Mouse (Mus musculus) hindbrain, embryonic 14.5 days (tissue): ENCODE measurements around the gene Tex9. TPM values are rescaled to one million over a fixed set of nuclear protein-coding genes. Genes with fewer than 3 reads are reported as not detected.

ENCODE experiments used
- ATAC-seq: fragments of 200-750 bp; cut with Nextera tagmentation; 2 replicates; pipeline ENCODE4 v1.8.0; 2017; ENCODE audit warnings: moderate number of reproducible peaks, mild to moderate bottlenecking, moderate TSS enrichment, moderate library complexity; ENCODE audit not compliant: low FRiP score
- DNase-seq: peaks from one replicate; pipeline ENCODE4 v3.0.0-alpha.2; 2015; ENCODE audit warnings: low spot score
- H3K27ac ChIP-seq: fragments of 300-500 bp; sonication (generic); 2 replicates; pipeline ENCODE4 v1.5.1; 2014; ENCODE audit warnings: mild to moderate bottlenecking, moderate library complexity
- H3K27me3 ChIP-seq: fragments of 300-500 bp; sonication (generic); 2 replicates; pipeline ENCODE4 v1.6.1; 2014; ENCODE audit warnings: mild to moderate bottlenecking, low read length, mixed read lengths; ENCODE audit not compliant: control insufficient read depth, insufficient read depth
- H3K36me3 ChIP-seq: fragments of 300-500 bp; sonication (generic); replicated peaks from 2 replicates; pipeline ENCODE4 v1.6.1; 2014; ENCODE audit not compliant: control insufficient read depth, insufficient read depth
- H3K4me1 ChIP-seq: fragments of 300-500 bp; sonication (generic); replicated peaks from 2 replicates; pipeline ENCODE4 v1.6.1; 2014; ENCODE audit warnings: antibody characterized with exemption, low read length, mixed read lengths; ENCODE audit not compliant: control insufficient read depth, insufficient read depth
- H3K4me2 ChIP-seq: fragments of 300-500 bp; sonication (generic); replicated peaks from 2 replicates; pipeline ENCODE4 v1.6.1; 2014; ENCODE audit warnings: mild to moderate bottlenecking, moderate library complexity
- H3K4me3 ChIP-seq: fragments of 300-500 bp; sonication (generic); replicated peaks from 2 replicates; pipeline ENCODE4 v1.5.1; 2014; ENCODE audit warnings: mild to moderate bottlenecking, low read length
- H3K9ac ChIP-seq: fragments of 300-500 bp; sonication (generic); 2 replicates; pipeline ENCODE4 v1.6.1; 2014
- H3K9me3 ChIP-seq: fragments of 300-500 bp; sonication (generic); 2 replicates; pipeline ENCODE4 v1.6.1; 2016; ENCODE audit warnings: low read length; ENCODE audit not compliant: control insufficient read depth
- WGBS: fragments of 180-500 bp; shearing (Covaris S2); extraction: QIAGEN DNeasy Blood & Tissue Kit; methylation state at CpG from one replicate; pipeline ENCODE4 v1.1.7; 2014; 5-methylcytosine and 5-hydroxymethylcytosine counted together
- polyA plus RNA-seq: library from polyadenylated mRNA; unstranded; fragments of >200 nt; fragmentation: Nextera tagmentation; extraction: Ambion mirVana; gene quantifications from 2 replicates; pipeline ENCODE4 v1.2.1, GENCODE M21; 2014

Tex9 gene
- polyA plus RNA-seq, 1 experiment from 2014 or later: 35.9 TPM

- Histone ChIP-seq H3K27me3 (no peaks in the 10 kb centered on the region), H3K36me3 (no peaks in the 10 kb centered on the region), H3K27ac (no peak overlapping the region), H3K4me1 (peaks cover 14% of the 10 kb centered on the region), H3K4me3 (no peak overlapping the region), H3K9me3 (no peaks in the 10 kb centered on the region), H3K4me2 (no peak overlapping the region), H3K9ac (no peak overlapping the region)
- WGBS: 95% methylated on average over 2 of the region's 2 CpGs
- DNase-seq (no peak), ATAC-seq (no peak)
Measured at GRCm38 (mm10) chr9:72493465-72493864, 1.5 kb upstream of the Tex9 start.

GRCm38 (mm10) chr9:72491559-72492193 lies 336 bp downstream of the Tex9 start:
- peak; percentile 94 for ATAC-seq

GRCm38 (mm10) chr9:72489131-72489530 lies 2.9 kb downstream of the Tex9 start:
- H3K36me3 ChIP-seq: peaks cover 21% of the 10 kb centered on the region
- H3K9ac ChIP-seq: no peak overlapping the region
- no peak overlapping the region for H3K4me3 ChIP-seq
- DNase-seq (no peak), ATAC-seq (no peak)
- H3K4me2 ChIP-seq: no peak overlapping the region
- no peaks in the 10 kb centered on the region for H3K27me3 ChIP-seq
- WGBS: 96% methylated on average over 5 of the region's 5 CpGs
- H3K9me3 ChIP-seq: no peaks in the 10 kb centered on the region
- H3K4me1 ChIP-seq: peaks cover 14% of the 10 kb centered on the region
- no peak overlapping the region for H3K27ac ChIP-seq

More at GRCm38 (mm10) chr9:72491559-72492193, 336 bp downstream of the Tex9 start:
- peaks cover 14% of the 10 kb centered on the region for H3K4me1 ChIP-seq
- peak overlapping the region; percentile 79 for H3K9ac ChIP-seq
- peak overlapping the region; percentile 89 for H3K27ac ChIP-seq
- peak; percentile 92 for DNase-seq
- 0 out of 2 replicates have a peak, but pooled peaks cover 5% of the 10 kb centered on the region for H3K36me3 ChIP-seq
- no peaks in the 10 kb centered on the region for H3K27me3 ChIP-seq
- H3K4me2 ChIP-seq: peak overlapping the region; percentile 71
- no peaks in the 10 kb centered on the region for H3K9me3 ChIP-seq
- under 1% methylated on average over 32 of the region's 32 CpGs for WGBS
- H3K4me3 ChIP-seq: peak overlapping the region; percentile 63

- Histone ChIP-seq H3K4me3 (no peak overlapping the region), H3K9me3 (no peaks in the 10 kb centered on the region), H3K27me3 (no peaks in the 10 kb centered on the region), H3K4me1 (peaks cover 14% of the 10 kb centered on the region), H3K36me3 (peaks cover 25% of the 10 kb centered on the region), H3K27ac (no peak overlapping the region), H3K9ac (no peak overlapping the region), H3K4me2 (no peak overlapping the region)
- ATAC-seq (no peak), DNase-seq (no peak)
Measured at GRCm38 (mm10) chr9:72488523-72488922, 3.5 kb downstream of the Tex9 start.

GRCm38 (mm10) chr9:72479276-72479675 lies 12.7 kb downstream of the Tex9 start:
- peaks cover 32% of the 10 kb centered on the region for H3K36me3 ChIP-seq
- WGBS: 78% methylated on average over 1 of the region's 1 CpGs

GRCm38 (mm10) chr9:72477306-72477705 lies 14.7 kb downstream of the Tex9 start:
- Histone ChIP-seq H3K4me2 (no peak overlapping the region), H3K27me3 (no peaks in the 10 kb centered on the region), H3K27ac (no peak overlapping the region), H3K36me3 (peaks cover 33% of the 10 kb centered on the region), H3K4me1 (no peaks in the 10 kb centered on the region), H3K9me3 (no peaks in the 10 kb centered on the region), H3K9ac (no peak overlapping the region), H3K4me3 (no peak overlapping the region)
- 70% methylated on average over 6 of the region's 6 CpGs for WGBS
- DNase-seq (no peak), ATAC-seq (no peak)

More at GRCm38 (mm10) chr9:72479276-72479675, 12.7 kb downstream of the Tex9 start:
- H3K9me3 ChIP-seq: no peaks in the 10 kb centered on the region
- no peak overlapping the region for H3K9ac ChIP-seq
- no peak overlapping the region for H3K4me2 ChIP-seq
- DNase-seq (no peak), ATAC-seq (no peak)
- H3K27me3 ChIP-seq: no peaks in the 10 kb centered on the region
- H3K4me1 ChIP-seq: no peaks in the 10 kb centered on the region
- no peak overlapping the region for H3K4me3 ChIP-seq
- H3K27ac ChIP-seq: no peak overlapping the region

- Histone ChIP-seq H3K9ac (no peak overlapping the region), H3K27me3 (no peaks in the 10 kb centered on the region), H3K36me3 (peaks cover 37% of the 10 kb centered on the region), H3K4me1 (no peaks in the 10 kb centered on the region), H3K4me2 (no peak overlapping the region), H3K4me3 (no peak overlapping the region), H3K9me3 (no peaks in the 10 kb centered on the region), H3K27ac (no peak overlapping the region)
- 87% methylated on average over 9 of the region's 9 CpGs for WGBS
- no peak for ATAC-seq
- no peak for DNase-seq
Measured at GRCm38 (mm10) chr9:72475511-72475910, 16.5 kb downstream of the Tex9 start.

- WGBS: 100% methylated on average over 1 of the region's 1 CpGs
- no peaks in the 10 kb centered on the region for H3K27me3 ChIP-seq
Measured at GRCm38 (mm10) chr9:72469851-72470250, 22.2 kb downstream of the Tex9 start.

GRCm38 (mm10) chr9:72468616-72469015 lies 23.4 kb downstream of the Tex9 start:
- H3K27me3 ChIP-seq: no peaks in the 10 kb centered on the region
- H3K9ac ChIP-seq: no peak overlapping the region
- no peak overlapping the region for H3K27ac ChIP-seq
- H3K4me3 ChIP-seq: no peak overlapping the region
- H3K4me1 ChIP-seq: no peaks in the 10 kb centered on the region
- H3K4me2 ChIP-seq: no peak overlapping the region
- DNase-seq: no peak
- no peak for ATAC-seq
- peaks cover 19% of the 10 kb centered on the region for H3K36me3 ChIP-seq
- 93% methylated on average over 10 of the region's 10 CpGs for WGBS
- no peaks in the 10 kb centered on the region for H3K9me3 ChIP-seq

More at GRCm38 (mm10) chr9:72469851-72470250, 22.2 kb downstream of the Tex9 start:
- H3K36me3 ChIP-seq: peaks cover 19% of the 10 kb centered on the region
- no peak overlapping the region for H3K4me3 ChIP-seq
- DNase-seq (no peak), ATAC-seq (no peak)
- H3K4me2 ChIP-seq: no peak overlapping the region
- no peak overlapping the region for H3K27ac ChIP-seq
- H3K9ac ChIP-seq: no peak overlapping the region
- H3K9me3 ChIP-seq: no peaks in the 10 kb centered on the region
- H3K4me1 ChIP-seq: no peaks in the 10 kb centered on the region
